Mouse (Mus musculus): ENCODE results near the gene March7. TPM values are rescaled to one million over a fixed set of nuclear protein-coding genes. Genes with fewer than 3 reads are reported as not detected.

March7 gene
- polyA plus RNA-seq, 1 experiment from 2014 or later = 94.7 TPM

DNA sequence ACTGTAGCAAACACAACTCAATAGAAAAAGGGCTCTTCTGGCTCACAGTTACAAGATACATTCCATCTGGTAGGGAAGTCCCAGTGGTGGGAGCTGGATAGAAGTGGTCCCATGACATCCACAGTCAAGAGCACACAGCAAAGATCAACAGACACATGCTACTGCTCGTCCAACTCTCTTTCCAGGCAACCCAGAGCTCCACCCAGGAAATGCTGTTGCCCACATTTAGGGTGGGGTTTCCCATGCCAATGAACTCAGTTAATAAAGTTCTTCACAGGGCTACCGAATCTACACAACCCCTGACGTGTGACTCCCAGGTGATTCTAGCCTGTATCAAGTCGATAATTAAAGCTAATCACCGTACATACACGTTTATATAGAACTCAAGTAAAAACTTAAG, 5.5 kb upstream of the March7 start:
- Histone ChIP-seq H3K9ac (ENCODE audit: low read depth, low read length) (no peak overlapping the region), H3K4me1 (ENCODE audit: control insufficient read depth, insufficient read depth, low read length) (peaks cover 14% of the 10 kb centered on the region), H3K9me3 (replicated peaks; ENCODE audit: control insufficient read depth, low read length, poor library complexity, severe bottlenecking) (no peaks in the 10 kb centered on the region), H3K4me3 (ENCODE audit: low read depth, low read length) (no peak overlapping the region), H3K4me2 (ENCODE audit: low read length) (no peak overlapping the region), H3K27me3 (ENCODE audit: control insufficient read depth, insufficient read depth, low read depth, low read length) (no peaks in the 10 kb centered on the region; the same call in 1 of the 2 replicates), H3K27ac (ENCODE audit: low read length) (no peak overlapping the region), H3K36me3 (ENCODE audit: control insufficient read depth, insufficient read depth, low read length) (peaks cover 2% of the 10 kb centered on the region; the same call in 1 of the 2 replicates)
- WGBS = 90% methylated on average over 6 of the region's 6 CpGs
- no peak for ATAC-seq

DNA sequence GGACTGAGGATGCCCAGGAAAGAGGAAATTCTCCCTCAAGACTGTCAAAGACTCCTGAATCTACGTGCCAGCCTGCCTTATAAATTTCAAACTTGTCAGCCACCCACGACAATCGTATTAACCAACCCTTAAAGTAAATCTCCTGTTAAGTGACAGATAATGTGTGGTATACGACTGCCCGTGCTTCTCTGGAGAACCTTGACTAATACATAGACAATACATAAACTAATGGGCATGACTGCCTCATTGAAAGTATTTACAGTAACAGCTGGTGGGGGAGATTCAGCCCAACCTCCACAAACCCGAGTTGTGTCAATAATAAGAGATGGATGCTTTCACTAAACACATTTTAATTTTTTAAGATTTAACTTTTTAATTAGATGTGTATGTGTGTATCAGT, 3.9 kb upstream of the March7 start:
- WGBS = 58% methylated on average over 6 of the region's 6 CpGs

DNA sequence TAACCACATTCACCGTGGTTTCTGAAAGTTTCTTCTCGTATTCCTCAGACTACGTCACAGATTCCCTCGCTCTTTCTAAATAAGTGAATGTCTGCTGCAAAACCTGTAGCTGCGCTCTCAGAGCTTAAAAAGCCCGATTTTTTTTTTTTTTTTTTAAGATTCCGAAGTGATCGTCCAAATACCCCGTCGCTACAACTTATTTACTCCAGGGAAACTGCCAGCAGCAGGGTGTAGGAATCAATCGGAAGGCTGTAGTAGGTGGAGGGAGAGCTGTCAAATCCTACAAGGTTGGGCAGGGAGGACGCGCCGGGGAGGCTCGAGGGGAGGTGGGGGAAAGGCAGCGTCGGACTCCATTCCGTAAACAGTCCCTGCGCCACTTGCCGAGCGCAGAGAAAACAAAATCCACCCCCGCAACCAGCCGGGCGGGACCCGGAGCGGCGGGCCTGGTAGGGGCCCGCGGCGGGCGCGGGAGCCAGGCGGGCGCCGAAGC, 520 bp upstream of the March7 start:
- Histone ChIP-seq H3K4me2 (ENCODE audit: low read length) (peak overlapping the region; percentile 66), H3K36me3 (ENCODE audit: control insufficient read depth, insufficient read depth, low read length) (no peaks in the 10 kb centered on the region), H3K9ac (ENCODE audit: low read depth, low read length) (peak overlapping the region; percentile 95), H3K4me3 (ENCODE audit: low read depth, low read length) (peak overlapping the region; percentile 82), H3K4me1 (ENCODE audit: control insufficient read depth, insufficient read depth, low read length) (peaks cover 40% of the 10 kb centered on the region), H3K27ac (ENCODE audit: low read length) (peak overlapping the region; percentile 93), H3K9me3 (replicated peaks; ENCODE audit: control insufficient read depth, low read length, poor library complexity, severe bottlenecking) (no peaks in the 10 kb centered on the region), H3K27me3 (ENCODE audit: control insufficient read depth, insufficient read depth, low read depth, low read length) (no peaks in the 10 kb centered on the region)
- WGBS = under 1% methylated on average over 30 of the region's 35 CpGs
- ATAC-seq = peak; percentile 59

More for the DNA sequence above, 3.9 kb upstream of the March7 start:
- Histone ChIP-seq H3K36me3 (ENCODE audit: control insufficient read depth, insufficient read depth, low read length) (peaks cover 2% of the 10 kb centered on the region; the same call in 1 of the 2 replicates), H3K9ac (ENCODE audit: low read depth, low read length) (no peak overlapping the region), H3K4me1 (ENCODE audit: control insufficient read depth, insufficient read depth, low read length) (peaks cover 15% of the 10 kb centered on the region), H3K27me3 (ENCODE audit: control insufficient read depth, insufficient read depth, low read depth, low read length) (no peaks in the 10 kb centered on the region; the same call in 1 of the 2 replicates), H3K9me3 (replicated peaks; ENCODE audit: control insufficient read depth, low read length, poor library complexity, severe bottlenecking) (no peaks in the 10 kb centered on the region), H3K27ac (ENCODE audit: low read length) (no peak overlapping the region), H3K4me2 (ENCODE audit: low read length) (no peak overlapping the region), H3K4me3 (ENCODE audit: low read depth, low read length) (no peak overlapping the region)
- ATAC-seq = no peak

DNA sequence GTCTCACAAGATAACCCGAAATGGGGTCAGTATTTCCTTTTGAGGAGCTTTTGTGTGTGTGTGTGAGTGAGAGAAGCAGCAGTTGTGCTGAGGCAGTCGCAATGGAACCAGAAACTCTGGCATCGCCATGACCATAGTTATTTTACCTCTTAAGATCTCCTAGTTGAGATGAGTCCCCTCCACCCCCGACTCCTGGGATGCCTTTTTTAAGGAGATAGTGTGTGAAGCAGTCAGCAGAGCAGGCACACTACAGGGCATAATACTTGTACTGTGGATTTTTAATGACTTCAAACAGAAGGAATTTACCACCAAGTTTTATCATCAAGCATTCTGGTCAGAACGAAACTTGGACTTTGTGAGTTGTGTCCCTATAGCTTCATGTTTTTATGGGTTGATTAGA, 1.1 kb downstream of the March7 start:
- Histone ChIP-seq H3K4me1 (ENCODE audit: control insufficient read depth, insufficient read depth, low read length) (peaks cover 44% of the 10 kb centered on the region), H3K4me2 (ENCODE audit: low read length) (peak overlapping the region; percentile 69), H3K27ac (ENCODE audit: low read length) (no peak overlapping the region), H3K4me3 (ENCODE audit: low read depth, low read length) (peak overlapping the region; percentile 82), H3K36me3 (ENCODE audit: control insufficient read depth, insufficient read depth, low read length) (no peaks in the 10 kb centered on the region), H3K9me3 (replicated peaks; ENCODE audit: control insufficient read depth, low read length, poor library complexity, severe bottlenecking) (no peaks in the 10 kb centered on the region), H3K27me3 (ENCODE audit: control insufficient read depth, insufficient read depth, low read depth, low read length) (no peaks in the 10 kb centered on the region), H3K9ac (ENCODE audit: low read depth, low read length) (peak overlapping the region; percentile 95)
- 19% methylated on average over 5 of the region's 5 CpGs for WGBS
- ATAC-seq = no peak; the same call in 1 of the 2 replicates

DNA sequence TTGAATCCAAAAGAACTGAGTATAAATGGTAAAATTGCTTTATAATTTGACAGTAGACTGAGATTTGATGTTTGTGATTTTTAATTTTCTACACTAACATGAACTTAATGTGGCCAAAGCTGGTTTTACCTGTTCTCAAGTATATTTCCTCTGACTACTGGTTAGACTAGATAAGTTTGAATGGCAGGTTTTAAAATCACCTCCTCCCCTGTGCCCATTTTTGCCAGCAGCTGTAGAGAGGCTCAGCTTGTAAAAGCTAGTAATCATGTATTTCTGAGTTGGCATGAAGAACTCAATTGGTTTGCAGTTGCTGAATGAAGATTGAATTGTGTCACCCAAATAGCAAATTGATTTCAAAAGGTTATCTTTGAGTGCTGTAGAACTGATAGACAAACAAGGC, 2.8 kb downstream of the March7 start:
- H3K36me3 ChIP-seq (ENCODE audit: control insufficient read depth, insufficient read depth, low read length) = no peaks in the 10 kb centered on the region
- no peaks in the 10 kb centered on the region for H3K27me3 ChIP-seq (ENCODE audit: control insufficient read depth, insufficient read depth, low read depth, low read length)
- no peak overlapping the region for H3K9ac ChIP-seq (ENCODE audit: low read depth, low read length)
- no peak for ATAC-seq
- no peak overlapping the region for H3K4me3 ChIP-seq (ENCODE audit: low read depth, low read length)
- no peak overlapping the region for H3K27ac ChIP-seq (ENCODE audit: low read length)
- no peaks in the 10 kb centered on the region for H3K9me3 ChIP-seq (replicated peaks; ENCODE audit: control insufficient read depth, low read length, poor library complexity, severe bottlenecking)
- peaks cover 44% of the 10 kb centered on the region for H3K4me1 ChIP-seq (ENCODE audit: control insufficient read depth, insufficient read depth, low read length)
- no peak overlapping the region for H3K4me2 ChIP-seq (ENCODE audit: low read length)

DNA sequence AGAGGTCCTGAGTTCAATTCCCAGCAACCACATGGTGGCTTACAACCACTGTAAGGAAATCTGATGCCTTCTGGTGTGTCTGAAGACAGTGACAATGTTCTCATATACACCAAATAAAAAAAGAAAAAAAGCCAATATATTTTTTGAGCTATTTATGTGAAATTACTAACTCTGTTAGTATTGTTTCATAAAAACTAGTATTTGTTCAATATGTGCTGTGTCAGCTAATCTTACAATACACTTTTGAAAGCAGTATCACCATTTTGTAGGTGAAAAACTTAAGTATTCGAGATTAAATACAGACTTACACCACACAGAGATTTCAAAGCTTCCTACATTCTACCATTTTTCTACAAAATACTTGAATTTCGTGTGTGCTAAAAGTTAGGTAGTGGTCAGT, 5.0 kb downstream of the March7 start:
- WGBS = 98% methylated on average over 2 of the region's 2 CpGs
- ATAC-seq = no peak
- H3K36me3 ChIP-seq (ENCODE audit: control insufficient read depth, insufficient read depth, low read length) = no peaks in the 10 kb centered on the region

DNA sequence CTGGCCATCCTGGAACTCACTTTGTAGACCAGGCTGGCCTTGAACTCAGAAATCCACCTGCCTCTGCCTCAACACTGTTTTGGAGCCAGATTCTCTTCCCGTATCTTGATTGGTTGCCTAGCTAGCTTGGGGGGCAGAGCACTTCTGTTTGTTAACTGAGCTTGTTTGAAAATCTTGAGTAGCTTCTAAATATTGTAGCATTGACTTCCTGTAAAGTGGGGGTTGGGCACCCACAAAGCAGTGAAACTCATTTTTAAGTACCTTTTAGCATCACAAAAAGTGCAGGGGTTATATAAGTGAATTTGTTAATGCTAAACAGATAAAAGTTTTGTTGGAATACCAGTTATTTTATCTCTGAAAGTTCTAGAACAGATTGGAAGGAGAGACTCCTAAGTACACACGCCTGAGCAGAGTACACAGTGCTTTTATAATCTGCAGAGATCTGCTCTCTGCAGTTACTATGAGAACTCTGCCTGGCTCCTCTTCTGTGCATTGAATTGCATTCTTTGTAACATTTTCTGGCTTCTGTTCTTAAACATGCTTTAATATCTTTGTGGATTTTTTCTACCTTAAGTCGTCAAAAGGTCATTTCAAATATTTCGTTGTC, 7.0 kb downstream of the March7 start:
- H3K4me3 ChIP-seq (ENCODE audit: low read depth, low read length) = no peak overlapping the region
- H3K36me3 ChIP-seq (ENCODE audit: control insufficient read depth, insufficient read depth, low read length) = no peaks in the 10 kb centered on the region
- WGBS = 89% methylated on average over 4 of the region's 4 CpGs
- H3K27me3 ChIP-seq (ENCODE audit: control insufficient read depth, insufficient read depth, low read depth, low read length) = no peaks in the 10 kb centered on the region
- ATAC-seq = no peak
- no peak overlapping the region for H3K4me2 ChIP-seq (ENCODE audit: low read length)
- no peak overlapping the region for H3K9ac ChIP-seq (ENCODE audit: low read depth, low read length)
- H3K4me1 ChIP-seq (ENCODE audit: control insufficient read depth, insufficient read depth, low read length) = peaks cover 34% of the 10 kb centered on the region
- no peak overlapping the region for H3K27ac ChIP-seq (ENCODE audit: low read length)
- H3K9me3 ChIP-seq (replicated peaks; ENCODE audit: control insufficient read depth, low read length, poor library complexity, severe bottlenecking) = no peaks in the 10 kb centered on the region

More for the DNA sequence above, 5.0 kb downstream of the March7 start:
- H3K4me2 ChIP-seq (ENCODE audit: low read length) = no peak overlapping the region
- no peak overlapping the region for H3K4me3 ChIP-seq (ENCODE audit: low read depth, low read length)
- no peak overlapping the region for H3K27ac ChIP-seq (ENCODE audit: low read length)
- no peak overlapping the region for H3K9ac ChIP-seq (ENCODE audit: low read depth, low read length)
- peaks cover 37% of the 10 kb centered on the region for H3K4me1 ChIP-seq (ENCODE audit: control insufficient read depth, insufficient read depth, low read length)
- H3K9me3 ChIP-seq (replicated peaks; ENCODE audit: control insufficient read depth, low read length, poor library complexity, severe bottlenecking) = no peaks in the 10 kb centered on the region
- H3K27me3 ChIP-seq (ENCODE audit: control insufficient read depth, insufficient read depth, low read depth, low read length) = no peaks in the 10 kb centered on the region

DNA sequence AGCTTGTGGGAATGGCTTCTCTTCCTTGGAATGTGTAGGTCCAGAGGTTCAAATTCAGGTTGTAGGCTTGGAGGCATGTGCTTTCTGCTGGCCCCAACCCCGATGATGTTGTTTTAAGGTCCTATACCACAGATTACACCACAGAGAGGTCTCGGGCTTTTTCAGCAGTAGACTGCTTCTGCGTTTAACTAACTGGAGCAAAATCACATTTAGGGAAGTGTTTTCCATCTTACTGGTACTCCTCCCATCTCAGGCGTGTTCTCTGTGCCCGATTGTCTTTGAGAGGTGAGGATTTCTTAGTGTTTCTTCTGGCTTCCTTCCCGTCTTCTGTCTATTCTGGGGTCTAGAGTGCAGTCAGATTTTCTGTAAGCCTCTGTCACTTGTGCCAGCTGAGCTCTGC, 7.9 kb downstream of the March7 start:
- Histone ChIP-seq H3K36me3 (ENCODE audit: control insufficient read depth, insufficient read depth, low read length) (no peaks in the 10 kb centered on the region), H3K9me3 (replicated peaks; ENCODE audit: control insufficient read depth, low read length, poor library complexity, severe bottlenecking) (no peaks in the 10 kb centered on the region), H3K4me1 (ENCODE audit: control insufficient read depth, insufficient read depth, low read length) (peaks cover 25% of the 10 kb centered on the region), H3K27me3 (ENCODE audit: control insufficient read depth, insufficient read depth, low read depth, low read length) (no peaks in the 10 kb centered on the region), H3K4me2 (ENCODE audit: low read length) (no peak overlapping the region), H3K4me3 (ENCODE audit: low read depth, low read length) (no peak overlapping the region), H3K27ac (ENCODE audit: low read length) (no peak overlapping the region), H3K9ac (ENCODE audit: low read depth, low read length) (no peak overlapping the region)
- 90% methylated on average over 6 of the region's 6 CpGs for WGBS
- ATAC-seq = no peak

DNA sequence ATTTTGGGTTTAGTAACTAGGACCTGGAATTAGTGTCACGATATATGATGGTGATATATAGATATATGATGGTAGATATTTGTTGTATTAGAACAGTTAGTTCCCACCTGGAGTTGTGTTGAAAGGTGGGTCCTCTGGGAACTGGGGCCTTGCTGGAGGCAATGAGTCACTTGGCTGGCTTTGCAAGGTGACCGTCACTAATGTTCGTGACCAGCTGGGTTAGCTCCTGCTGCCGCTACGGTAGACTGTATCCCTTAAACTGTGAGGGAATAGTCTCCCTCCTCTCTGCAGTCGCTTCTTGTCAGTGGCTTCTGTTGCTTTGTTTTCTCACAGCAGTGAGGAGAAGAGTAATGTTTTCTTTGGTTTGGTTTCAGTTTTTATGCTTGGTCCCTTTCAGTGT, 11.5 kb downstream of the March7 start:
- Histone ChIP-seq H3K27me3 (ENCODE audit: control insufficient read depth, insufficient read depth, low read depth, low read length) (no peaks in the 10 kb centered on the region), H3K4me3 (ENCODE audit: low read depth, low read length) (no peak overlapping the region), H3K9me3 (replicated peaks; ENCODE audit: control insufficient read depth, low read length, poor library complexity, severe bottlenecking) (no peaks in the 10 kb centered on the region), H3K4me2 (ENCODE audit: low read length) (no peak overlapping the region), H3K4me1 (ENCODE audit: control insufficient read depth, insufficient read depth, low read length) (peaks cover 13% of the 10 kb centered on the region), H3K27ac (ENCODE audit: low read length) (no peak overlapping the region), H3K36me3 (ENCODE audit: control insufficient read depth, insufficient read depth, low read length) (no peaks in the 10 kb centered on the region), H3K9ac (ENCODE audit: low read depth, low read length) (no peak overlapping the region)
- ATAC-seq = no peak
- WGBS = 65% methylated on average over 6 of the region's 6 CpGs

Data from midbrain, embryonic 16.5 days (tissue).